Mouse (Mus musculus) heart, postnatal 25 days (tissue): ENCODE data around the gene Cst12. TPM values are rescaled to one million over a fixed set of nuclear protein-coding genes. Genes with fewer than 3 reads are reported as not detected.
"Not testable (repeated sequence)": the region's sequence is repeated elsewhere in the genome, so short reads cannot be mapped to it uniquely, and the experiment has no call there.

Experiments
- DNase-seq: peaks from one replicate; pipeline ENCODE4 v3.0.0; 2022; ENCODE audit warnings: low spot score
- intact Hi-C: fragments of 180-260 bp; cut with DNase I; formaldehyde crosslinking; loops from one replicate; pipeline ENCODE4 v1.15.1; 2025
- total RNA-seq, 2 experiments: library from RNA; stranded (reverse); gene quantifications; 2 replicates each; pipeline ENCODE4 v1.2.3; 2021

Cst12 gene
- total RNA-seq: 1 to 10 TPM in 1 of 2 experiments, under 1 TPM in 1; 0.52 to 2.1 TPM

DNA sequence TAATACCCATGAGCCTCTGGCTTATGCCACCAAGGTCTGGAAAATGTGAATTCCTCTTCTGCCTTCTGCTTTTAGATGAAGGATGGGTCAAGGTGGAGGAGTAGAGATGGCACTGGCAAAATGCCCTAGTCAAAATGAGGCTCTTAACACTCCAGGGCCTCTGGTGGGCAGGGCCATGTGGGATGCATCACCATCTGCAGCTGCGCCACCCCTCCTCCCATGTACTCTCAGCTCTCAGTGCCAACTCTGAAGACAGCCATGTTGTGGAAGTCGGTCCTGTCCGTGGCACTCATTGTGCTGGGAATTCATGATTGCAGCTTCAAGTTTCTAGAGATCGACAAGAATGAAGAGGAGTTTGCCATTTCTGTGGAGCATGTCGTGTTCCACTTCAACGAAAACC lies at the start of gene Cst12:
TSS of gene Cst12 (plus strand) at position 220 of the 400 bp plus-strand sequence.
- no peak for DNase-seq
- intact Hi-C loops: no loop called here

DNA sequence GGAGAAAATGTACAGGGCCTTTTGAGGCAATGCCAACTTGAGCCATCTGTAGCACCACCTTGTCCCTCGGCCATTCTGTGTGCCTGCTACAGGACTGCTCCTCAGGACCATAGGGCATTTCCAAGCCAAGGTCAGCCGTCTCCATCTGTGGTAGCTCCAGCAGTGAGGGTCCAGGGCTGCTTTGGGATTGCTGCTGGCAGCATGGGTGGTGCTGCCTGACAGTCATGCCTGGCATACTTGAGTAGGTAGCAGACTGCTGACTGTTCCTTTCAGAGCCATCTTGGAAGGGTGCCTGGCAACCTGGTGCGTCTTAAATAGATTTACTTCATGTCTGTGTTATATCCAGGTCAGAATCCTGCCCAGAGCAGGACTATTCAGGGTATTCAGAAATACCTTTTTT lies 46.2 kb upstream of the Cst12 start:
- intact Hi-C loops: no loop called here
- DNase-seq: no peak

- DNase-seq: no peak
- intact Hi-C loops: no loop called here
Observed at GRCm38 (mm10) chr2:148743846-148744407, 45.2 kb upstream of the Cst12 start.

GRCm38 (mm10) chr2:148750058-148750457 lies 39.1 kb upstream of the Cst12 start, which contains the start of gene Cstl1:
Gene Cstl1 (plus strand): TSS chr2:148750358.
- DNase-seq: no peak
- intact Hi-C loops: loop anchor here (5.0 kb wide), 1 partner anchor 97 kb away; no protein-coding TSS in a partner anchor

DNA sequence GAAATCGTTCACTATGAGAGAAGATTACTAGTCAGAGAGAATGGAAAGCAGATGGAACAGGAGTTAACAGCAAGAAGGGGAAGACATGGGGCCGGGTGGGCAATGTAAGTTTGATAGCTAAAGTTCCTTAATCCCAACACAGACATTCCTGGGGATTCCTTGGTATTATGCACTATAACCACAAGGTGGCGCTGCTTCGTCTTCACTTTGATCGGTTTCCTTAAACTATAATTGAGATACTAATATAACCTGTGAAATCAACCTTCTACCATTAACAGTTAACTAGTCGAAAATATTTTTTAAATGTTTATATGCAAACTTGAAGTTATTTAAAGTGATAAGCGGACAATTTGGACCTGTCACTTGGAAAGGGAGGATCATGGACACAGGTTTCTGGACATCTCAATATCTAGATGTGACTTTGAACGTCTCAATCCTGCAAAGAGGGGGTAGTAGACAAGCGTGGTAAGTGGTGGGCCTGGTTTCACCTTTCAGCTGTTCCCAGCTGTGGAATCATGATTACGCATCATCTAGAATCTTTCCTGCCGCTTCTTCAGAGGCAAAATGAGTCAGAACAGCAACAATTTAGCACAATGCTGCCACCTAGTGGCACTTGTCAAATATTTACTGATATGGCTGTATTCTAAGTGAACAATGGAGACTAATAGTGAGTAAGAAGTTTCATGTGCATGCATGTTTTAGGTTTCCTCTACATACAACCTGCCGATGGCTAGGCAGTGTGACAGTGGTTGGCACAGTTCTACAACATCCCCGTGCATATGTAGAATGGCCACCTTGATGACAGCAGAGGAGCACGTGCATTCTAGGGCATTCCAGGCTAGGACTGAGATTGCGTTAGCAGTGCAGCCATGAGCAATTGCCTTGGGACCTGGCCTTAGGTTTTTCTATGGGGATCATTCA lies 37.0 kb upstream of the Cst12 start:
- DNase-seq: no peak
- intact Hi-C loops: loop anchor here (1.0 to 5.0 kb wide), 2 partner anchors 95 to 150 kb away; no protein-coding TSS in a partner anchor

- DNase-seq: no peak
- intact Hi-C loops: loop anchor here (5.0 kb wide), 1 partner anchor 93 kb away; no protein-coding TSS in a partner anchor
Observed at GRCm38 (mm10) chr2:148754310-148754846, 34.8 kb upstream of the Cst12 start.

DNA sequence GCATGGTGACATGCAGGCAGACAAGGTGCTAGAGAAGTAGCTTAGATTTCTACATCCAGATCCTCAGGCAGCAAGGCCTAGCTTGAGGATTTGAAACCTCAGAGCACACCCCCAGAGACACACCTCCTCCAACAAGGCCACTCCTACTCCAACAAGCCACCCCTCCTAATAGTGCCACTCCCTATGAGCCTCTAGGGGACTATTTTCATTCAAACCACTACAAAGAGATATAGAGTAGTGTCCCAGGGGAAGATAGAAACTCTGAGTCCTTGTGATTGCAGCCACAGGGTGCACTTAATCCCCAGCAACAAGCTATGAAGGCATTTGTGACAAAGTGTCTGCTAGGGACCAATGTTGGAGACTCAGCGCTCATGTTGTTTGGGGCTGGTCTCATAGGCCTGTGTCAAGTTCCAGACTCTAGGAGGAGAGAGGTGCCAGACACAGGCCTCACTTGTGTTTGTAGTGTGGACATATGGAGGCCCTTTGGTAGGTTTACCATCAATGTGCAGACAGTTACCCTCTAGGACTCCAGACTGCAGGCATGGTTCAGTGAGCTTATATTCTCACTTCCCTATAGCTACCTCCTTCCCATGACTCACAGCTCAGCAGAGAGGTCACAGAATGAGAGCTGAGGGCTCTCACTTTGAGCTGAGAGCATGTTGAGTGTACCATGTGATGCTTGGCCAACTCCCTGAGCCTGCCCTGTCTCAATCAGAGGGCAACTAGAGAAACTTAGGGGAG lies 25.3 kb upstream of the Cst12 start:
- intact Hi-C loops: no loop called here
- DNase-seq: no peak

DNA sequence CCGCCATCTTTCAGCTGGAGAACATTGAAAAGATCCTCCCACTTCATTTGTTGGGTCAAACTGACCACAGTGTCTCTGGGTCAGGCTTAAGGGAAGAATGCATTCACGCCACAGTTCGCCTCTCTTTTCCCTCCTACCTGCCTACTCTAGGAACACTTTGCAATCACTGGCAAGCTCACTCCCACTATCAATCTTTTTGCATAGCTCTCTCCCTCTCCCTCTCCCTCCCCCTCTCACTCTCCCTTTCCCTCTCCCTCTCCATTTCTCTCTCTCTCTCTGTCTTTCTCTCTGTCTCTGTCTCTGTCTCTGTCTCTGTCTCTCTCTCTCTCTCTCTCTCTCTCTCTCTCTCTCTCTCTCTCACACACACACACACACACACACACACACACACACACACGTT lies 17.8 kb upstream of the Cst12 start, which contains the start of gene Cst11:
TSS of gene Cst11 (minus strand) at position 101 of the 400 bp plus-strand sequence.
- DNase-seq, intact Hi-C loops: not testable (repeated sequence)

DNA sequence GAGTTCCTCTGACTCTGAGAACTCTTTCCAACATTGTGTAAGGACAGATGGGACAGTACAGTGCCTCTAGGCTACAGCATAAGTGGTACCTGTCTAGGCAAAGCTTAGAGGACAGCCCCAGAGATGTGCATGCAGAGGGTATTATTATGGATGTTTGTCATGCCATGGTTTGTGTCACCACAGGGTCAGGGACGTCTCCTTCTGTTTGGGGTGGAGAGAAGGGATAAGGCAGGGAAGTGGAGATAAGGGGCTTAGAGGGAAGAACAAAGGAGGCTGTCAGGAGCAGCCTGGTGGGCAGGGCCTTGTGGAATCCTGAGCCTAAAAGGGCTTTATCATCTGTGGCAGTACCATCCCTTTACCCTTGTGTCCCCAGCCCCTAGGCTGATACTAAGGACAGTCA lies 7.5 kb upstream of the Cst12 start, which contains the start of gene 8030411F24Rik:
TSS of gene 8030411F24Rik (plus strand) at position 301 of the 400 bp plus-strand sequence.
- intact Hi-C loops: no loop called here
- no peak for DNase-seq

DNA sequence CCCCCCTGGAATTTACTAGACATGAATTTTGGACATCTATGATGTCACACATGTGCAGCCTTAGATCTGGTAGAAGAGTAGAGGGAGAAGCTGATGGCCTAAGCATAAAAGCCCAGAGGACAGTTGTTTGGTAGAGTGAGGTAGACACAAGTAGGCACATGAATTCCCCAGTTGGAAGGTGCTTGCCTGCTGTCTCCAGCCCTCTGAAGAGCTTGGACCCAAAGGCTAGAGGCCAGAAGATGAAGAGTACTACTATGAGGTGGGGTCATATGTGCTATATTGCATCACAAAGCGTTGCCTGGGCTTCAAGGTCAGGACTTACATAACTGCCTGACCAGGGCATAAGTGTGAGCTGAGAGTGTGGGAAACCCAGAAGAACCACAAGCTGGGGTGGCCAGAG lies 9.3 kb downstream of the Cst12 start, which contains the start of gene Cst8:
TSS of gene Cst8 (plus strand) at position 301 of the 400 bp plus-strand sequence.
- DNase-seq: no peak
- intact Hi-C loops: no loop called here

GRCm38 (mm10) chr2:148801491-148801921 lies 12.3 kb downstream of the Cst12 start:
- intact Hi-C loops: no loop called here
- DNase-seq: no peak

GRCm38 (mm10) chr2:148806696-148807095 lies 17.5 kb downstream of the Cst12 start:
- no peak for DNase-seq
- intact Hi-C loops: no loop called here

GRCm38 (mm10) chr2:148819909-148820308 lies 30.7 kb downstream of the Cst12 start, which contains the start of gene Cst13:
Gene Cst13 (plus strand): TSS chr2:148820081.
- intact Hi-C loops: no loop called here
- no peak for DNase-seq

DNA sequence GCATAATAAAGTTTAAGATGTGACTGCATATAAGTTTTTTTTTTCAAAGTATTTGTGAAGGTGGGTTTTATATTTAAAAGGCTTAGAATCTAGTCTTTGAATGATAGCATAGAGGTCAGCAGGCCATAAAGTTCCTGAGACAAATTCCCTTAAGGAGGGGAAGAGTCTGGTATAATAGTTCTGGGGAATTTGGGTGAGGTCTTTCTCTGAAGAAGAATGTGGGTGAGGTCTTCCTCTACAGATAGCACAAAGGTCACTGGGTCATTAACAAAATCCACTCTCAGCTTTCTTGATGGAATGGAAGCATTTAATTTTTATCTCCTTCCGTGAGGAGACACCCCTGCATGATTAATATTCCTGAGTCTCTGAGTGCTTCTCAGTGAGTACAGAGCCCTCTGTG lies 36.8 kb downstream of the Cst12 start:
- intact Hi-C loops: no loop called here
- DNase-seq: no peak

DNA sequence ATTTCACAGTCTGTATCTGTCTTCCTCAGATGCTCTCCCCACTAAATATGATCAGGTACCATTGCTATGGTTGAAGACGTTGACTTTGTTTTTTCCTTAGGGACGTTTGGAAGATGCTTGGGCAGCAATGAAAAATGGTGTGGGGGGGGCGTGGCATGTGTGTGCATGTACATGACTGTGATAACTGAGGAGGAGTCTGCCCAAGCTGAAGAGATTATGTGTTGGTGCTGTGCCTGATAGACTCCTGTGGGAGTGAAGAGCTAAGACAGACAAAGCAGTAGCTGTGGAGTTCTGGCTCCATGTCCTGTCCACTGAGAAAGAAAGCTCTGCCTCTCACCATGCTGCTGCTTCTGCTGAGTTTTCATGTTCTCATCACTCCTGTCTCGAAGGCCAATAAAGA lies 45.8 kb downstream of the Cst12 start, which contains the start of gene Cst9:
TSS of gene Cst9 (plus strand) at position 236 of the 400 bp plus-strand sequence.
- intact Hi-C loops: no loop called here

GRCm38 (mm10) chr2:148838075-148838777 lies 49.1 kb downstream of the Cst12 start:
- DNase-seq: no peak
- intact Hi-C loops: no loop called here

More for the DNA sequence above, 45.8 kb downstream of the Cst12 start, which contains the start of gene Cst9:
- no peak for DNase-seq

DNA sequence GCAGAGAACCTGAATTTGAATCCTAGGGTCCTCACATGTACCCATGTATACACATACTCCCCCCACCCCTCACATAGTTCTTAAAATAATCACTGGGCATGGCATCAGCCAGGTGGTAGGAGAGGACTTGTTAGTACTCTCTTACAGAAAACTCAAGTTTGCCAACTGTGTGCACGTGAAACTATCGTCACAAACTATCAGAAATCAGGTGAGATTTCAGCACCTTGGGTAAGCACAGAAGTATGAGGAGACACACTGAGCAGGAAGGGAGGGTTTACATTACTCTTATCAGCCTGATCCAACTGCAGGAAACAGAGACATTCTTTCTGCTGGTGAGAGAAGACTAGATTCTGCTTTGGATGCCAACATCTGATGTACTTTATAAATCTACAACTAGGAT lies 50.1 kb downstream of the Cst12 start:
- intact Hi-C loops: no loop called here

More for the DNA sequence above, 50.1 kb downstream of the Cst12 start:
- DNase-seq: no peak
